Mouse (Mus musculus) intestine, embryonic 14.5 days (tissue): ENCODE measurements around the gene A4galt. TPM values are rescaled to one million over a fixed set of nuclear protein-coding genes. Genes with fewer than 3 reads are reported as not detected.

Experiments used
- ATAC-seq: fragments of 200-750 bp; cut with Nextera tagmentation; replicated peaks from 2 replicates; pipeline ENCODE4 v1.8.0; 2017; ENCODE audit warnings: low read depth, moderate number of reproducible peaks, moderate TSS enrichment, moderate library complexity; ENCODE audit not compliant: low FRiP score, low TSS enrichment
- DNase-seq: peaks from one replicate; pipeline ENCODE4 v3.0.0-alpha.2; 2018; ENCODE audit warnings: low spot score
- H3K27ac ChIP-seq: fragments of 300-500 bp; sonication (generic); 2 replicates; pipeline ENCODE4 v1.5.1; 2014; ENCODE audit warnings: low read depth, mild to moderate bottlenecking, control low read depth
- H3K27me3 ChIP-seq: fragments of 300-500 bp; sonication (generic); replicated peaks from 2 replicates; pipeline ENCODE4 v1.6.1; 2014; ENCODE audit warnings: low read length, control low read depth; ENCODE audit not compliant: control insufficient read depth, insufficient read depth
- H3K36me3 ChIP-seq: fragments of 300-500 bp; sonication (generic); 2 replicates; pipeline ENCODE4 v1.6.1; 2014; ENCODE audit warnings: low read length, control low read depth; ENCODE audit not compliant: control insufficient read depth, insufficient read depth
- H3K4me1 ChIP-seq: fragments of 300-500 bp; sonication (generic); replicated peaks from 2 replicates; pipeline ENCODE4 v1.6.1; 2014; ENCODE audit warnings: low read length, control low read depth, mixed read lengths; ENCODE audit not compliant: control insufficient read depth, insufficient read depth
- H3K4me2 ChIP-seq: fragments of 300-500 bp; sonication (generic); 2 replicates; pipeline ENCODE4 v1.6.1; 2014; ENCODE audit warnings: low read length
- H3K4me3 ChIP-seq: fragments of 300-500 bp; sonication (generic); 2 replicates; pipeline ENCODE4 v1.5.1; 2014; ENCODE audit warnings: low read depth, low read length, control low read depth, mixed read lengths
- H3K9ac ChIP-seq: fragments of 300-500 bp; sonication (generic); 2 replicates; pipeline ENCODE4 v1.6.1; 2014; ENCODE audit warnings: mild to moderate bottlenecking, low read length
- H3K9me3 ChIP-seq: fragments of 300-500 bp; sonication (generic); 2 replicates; pipeline ENCODE4 v1.6.1; 2016; ENCODE audit warnings: low read length, control low read depth; ENCODE audit not compliant: control insufficient read depth
- WGBS: fragments of 180-500 bp; shearing (Covaris S2); extraction: QIAGEN DNeasy Blood & Tissue Kit; methylation state at CpG from one replicate; pipeline ENCODE4 v1.1.7; 2014; 5-methylcytosine and 5-hydroxymethylcytosine counted together
- polyA plus RNA-seq: library from polyadenylated mRNA; unstranded; fragments of >200 nt; fragmentation: Nextera tagmentation; extraction: Ambion mirVana; gene quantifications from 2 replicates; pipeline ENCODE4 v1.2.1, GENCODE M21; 2014

The A4galt gene
- polyA plus RNA-seq, 1 experiment from 2014 or later: 3.4 TPM

- Histone ChIP-seq H3K36me3 (no peaks in the 10 kb centered on the region), H3K4me1 (peaks cover 10% of the 10 kb centered on the region), H3K9me3 (no peaks in the 10 kb centered on the region), H3K27ac (peak overlapping the region; percentile 36), H3K4me2 (peak overlapping the region; percentile 62), H3K4me3 (peak overlapping the region; percentile 25), H3K27me3 (no peaks in the 10 kb centered on the region), H3K9ac (peak overlapping the region; percentile 37)
- DNase-seq (no peak), ATAC-seq (no peak)
- 11% methylated on average over 10 of the region's 10 CpGs for WGBS
Measured at GRCm38 (mm10) chr15:83209719-83210118, 41.9 kb downstream of the A4galt start.

- peak overlapping the region; percentile 25 for H3K4me3 ChIP-seq
- H3K9ac ChIP-seq: peak overlapping the region; percentile 37; the same call in 1 of the 2 replicates
- H3K36me3 ChIP-seq: no peaks in the 10 kb centered on the region
- H3K27me3 ChIP-seq: no peaks in the 10 kb centered on the region
- DNase-seq (no peak), ATAC-seq (no peak)
- peak overlapping the region; percentile 62 for H3K4me2 ChIP-seq
- H3K9me3 ChIP-seq: no peaks in the 10 kb centered on the region
- WGBS: 39% methylated on average over 4 of the region's 4 CpGs
- peaks cover 15% of the 10 kb centered on the region for H3K4me1 ChIP-seq
- peak overlapping the region; percentile 36 for H3K27ac ChIP-seq
Measured at GRCm38 (mm10) chr15:83209092-83209695, 42.4 kb downstream of the A4galt start.

- Histone ChIP-seq H3K4me1 (peaks cover 12% of the 10 kb centered on the region), H3K9me3 (no peaks in the 10 kb centered on the region), H3K4me3 (no peak overlapping the region), H3K27ac (no peak overlapping the region), H3K9ac (no peak overlapping the region), H3K4me2 (no peak overlapping the region; the same call in 1 of the 2 replicates), H3K27me3 (no peaks in the 10 kb centered on the region), H3K36me3 (no peaks in the 10 kb centered on the region)
- ATAC-seq (peak; percentile 53; the same call in 1 of the 2 replicates), DNase-seq (no peak)
- WGBS: 24% methylated on average over 10 of the region's 10 CpGs
Measured at GRCm38 (mm10) chr15:83204731-83205451, 46.7 kb downstream of the A4galt start.

- Histone ChIP-seq H3K9ac (no peak overlapping the region), H3K4me3 (no peak overlapping the region), H3K9me3 (no peaks in the 10 kb centered on the region), H3K36me3 (no peaks in the 10 kb centered on the region), H3K4me2 (no peak overlapping the region), H3K27ac (no peak overlapping the region), H3K27me3 (no peaks in the 10 kb centered on the region), H3K4me1 (peaks cover 6% of the 10 kb centered on the region; the same call in 1 of the 2 replicates)
- WGBS: 71% methylated on average over 4 of the region's 4 CpGs
- no peak for ATAC-seq
- no peak for DNase-seq
Measured at GRCm38 (mm10) chr15:83202412-83202811, 49.2 kb downstream of the A4galt start.

GRCm38 (mm10) chr15:83193413-83193812 lies 58.2 kb downstream of the A4galt start:
- Histone ChIP-seq H3K4me2 (no peak overlapping the region), H3K36me3 (no peaks in the 10 kb centered on the region), H3K27ac (no peak overlapping the region), H3K4me3 (no peak overlapping the region), H3K9ac (no peak overlapping the region), H3K9me3 (no peaks in the 10 kb centered on the region), H3K4me1 (no peaks in the 10 kb centered on the region), H3K27me3 (no peaks in the 10 kb centered on the region)
- no peak for ATAC-seq
- WGBS: 96% methylated on average over 4 of the region's 4 CpGs
- DNase-seq: no peak

GRCm38 (mm10) chr15:83182351-83182750 lies 69.2 kb downstream of the A4galt start:
- ATAC-seq: no peak
- no peaks in the 10 kb centered on the region for H3K36me3 ChIP-seq
- H3K27ac ChIP-seq: no peak overlapping the region
- 62% methylated on average over 5 of the region's 5 CpGs for WGBS
- no peak overlapping the region for H3K4me3 ChIP-seq
- no peaks in the 10 kb centered on the region for H3K27me3 ChIP-seq
- no peaks in the 10 kb centered on the region for H3K9me3 ChIP-seq
- no peak overlapping the region for H3K9ac ChIP-seq
- DNase-seq: no peak
- no peak overlapping the region for H3K4me2 ChIP-seq
- peaks cover 8% of the 10 kb centered on the region for H3K4me1 ChIP-seq

GRCm38 (mm10) chr15:83181800-83182330 lies 69.7 kb downstream of the A4galt start:
- no peak overlapping the region for H3K4me2 ChIP-seq
- no peaks in the 10 kb centered on the region for H3K27me3 ChIP-seq
- ATAC-seq (no peak), DNase-seq (no peak)
- WGBS: 41% methylated on average over 4 of the region's 4 CpGs
- H3K9me3 ChIP-seq: no peaks in the 10 kb centered on the region
- no peak overlapping the region for H3K27ac ChIP-seq
- H3K4me1 ChIP-seq: peaks cover 8% of the 10 kb centered on the region
- H3K36me3 ChIP-seq: no peaks in the 10 kb centered on the region
- no peak overlapping the region for H3K4me3 ChIP-seq
- H3K9ac ChIP-seq: no peak overlapping the region

GRCm38 (mm10) chr15:83180004-83180403 lies 71.6 kb downstream of the A4galt start:
- Histone ChIP-seq H3K9ac (no peak overlapping the region), H3K4me3 (no peak overlapping the region), H3K4me1 (peaks cover 8% of the 10 kb centered on the region), H3K27ac (no peak overlapping the region), H3K4me2 (no peak overlapping the region), H3K9me3 (no peaks in the 10 kb centered on the region), H3K36me3 (no peaks in the 10 kb centered on the region), H3K27me3 (no peaks in the 10 kb centered on the region)
- ATAC-seq (no peak), DNase-seq (no peak)
- 86% methylated on average over 6 of the region's 6 CpGs for WGBS
